Mouse (Mus musculus) stomach, embryonic 14.5 days (tissue): Measurements from ENCODE around the gene Pdzrn3. TPM values are rescaled to one million over a fixed set of nuclear protein-coding genes. Genes with fewer than 3 reads are reported as not detected.
A peak's percentile ranks its signal among the peaks of the same experiment; 100 is the strongest.

Experiments used
- ATAC-seq: fragments of 200-750 bp; cut with Nextera tagmentation; 2 replicates; pipeline ENCODE4 v1.8.0; 2017; ENCODE audit warnings: low read depth, moderate TSS enrichment; ENCODE audit not compliant: insufficient number of reproducible peaks, insufficient read depth, low FRiP score
- H3K27ac ChIP-seq: fragments of 300-500 bp; sonication (generic); 2 replicates; pipeline ENCODE4 v1.5.1; 2014; ENCODE audit warnings: mild to moderate bottlenecking, low read length, moderate library complexity, mixed read lengths
- H3K27me3 ChIP-seq: fragments of 300-500 bp; sonication (generic); 2 replicates; pipeline ENCODE4 v1.6.1; 2014; ENCODE audit warnings: low read length, control low read depth, mixed read lengths; ENCODE audit not compliant: control insufficient read depth, insufficient read depth
- H3K36me3 ChIP-seq: fragments of 300-500 bp; sonication (generic); 2 replicates; pipeline ENCODE4 v1.6.1; 2014; ENCODE audit warnings: mild to moderate bottlenecking, control low read depth, low read length, moderate library complexity, mixed read lengths; ENCODE audit not compliant: control insufficient read depth, insufficient read depth
- H3K4me1 ChIP-seq: fragments of 300-500 bp; sonication (generic); 2 replicates; pipeline ENCODE4 v1.6.1; 2014; ENCODE audit warnings: low read length, control low read depth, mixed read lengths; ENCODE audit not compliant: control insufficient read depth, insufficient read depth
- H3K4me2 ChIP-seq: fragments of 300-500 bp; sonication (generic); replicated peaks from 2 replicates; pipeline ENCODE4 v1.6.1; 2014; ENCODE audit warnings: low read depth, low read length, control low read depth
- H3K4me3 ChIP-seq: fragments of 300-500 bp; sonication (generic); 2 replicates; pipeline ENCODE4 v1.5.1; 2014; ENCODE audit warnings: low read depth, low read length, control low read depth
- H3K9ac ChIP-seq: fragments of 300-500 bp; sonication (generic); replicated peaks from 2 replicates; pipeline ENCODE4 v1.6.1; 2014; ENCODE audit warnings: low read depth, mild to moderate bottlenecking, control low read depth, low read length, moderate library complexity, mixed read lengths
- H3K9me3 ChIP-seq: fragments of 300-500 bp; sonication (generic); 2 replicates; pipeline ENCODE4 v1.6.1; 2016; ENCODE audit warnings: low read depth, low read length, control low read depth; ENCODE audit not compliant: control insufficient read depth
- WGBS: fragments of 180-500 bp; shearing (Covaris S2); extraction: QIAGEN DNeasy Blood & Tissue Kit; methylation state at CpG from one replicate; pipeline ENCODE4 v1.1.7; 2014; 5-methylcytosine and 5-hydroxymethylcytosine counted together
- polyA plus RNA-seq: library from polyadenylated mRNA; unstranded; fragments of >200 nt; fragmentation: Nextera tagmentation; extraction: Ambion mirVana; gene quantifications from 2 replicates; pipeline ENCODE4 v1.2.1, GENCODE M21; 2014

Gene Pdzrn3
- polyA plus RNA-seq, 1 experiment from 2014 or later = 18.3 TPM

- H3K4me2 ChIP-seq = no peak overlapping the region
- no peak for ATAC-seq
- 58% methylated on average over 6 of the region's 6 CpGs for WGBS
Observed at GRCm38 (mm10) chr6:101233680-101234079, 144.0 kb downstream of the Pdzrn3 start.

GRCm38 (mm10) chr6:101227294-101227855, 150.3 kb downstream of the Pdzrn3 start:
- H3K9ac ChIP-seq = no peak overlapping the region
- H3K36me3 ChIP-seq = no peaks in the 10 kb centered on the region
- no peak overlapping the region for H3K4me2 ChIP-seq
- no peaks in the 10 kb centered on the region for H3K27me3 ChIP-seq
- 69% methylated on average over 8 of the region's 8 CpGs for WGBS
- H3K9me3 ChIP-seq = no peaks in the 10 kb centered on the region
- H3K27ac ChIP-seq = no peak overlapping the region
- H3K4me1 ChIP-seq = 0 out of 2 replicates have a peak, but pooled peaks cover 5% of the 10 kb centered on the region
- H3K4me3 ChIP-seq = no peak overlapping the region
- ATAC-seq = no peak

More at GRCm38 (mm10) chr6:101233680-101234079, 144.0 kb downstream of the Pdzrn3 start:
- Histone ChIP-seq H3K9ac (no peak overlapping the region), H3K27ac (no peak overlapping the region), H3K9me3 (no peaks in the 10 kb centered on the region), H3K27me3 (no peaks in the 10 kb centered on the region), H3K4me1 (0 out of 2 replicates have a peak, but pooled peaks cover 8% of the 10 kb centered on the region), H3K36me3 (no peaks in the 10 kb centered on the region), H3K4me3 (no peak overlapping the region)

- Histone ChIP-seq H3K27me3 (no peaks in the 10 kb centered on the region), H3K9ac (no peak overlapping the region), H3K36me3 (no peaks in the 10 kb centered on the region), H3K4me3 (no peak overlapping the region), H3K4me2 (no peak overlapping the region), H3K27ac (no peak overlapping the region), H3K4me1 (peaks cover 8% of the 10 kb centered on the region), H3K9me3 (no peaks in the 10 kb centered on the region)
- WGBS = 62% methylated on average over 3 of the region's 3 CpGs
- no peak for ATAC-seq
Observed at GRCm38 (mm10) chr6:101220307-101220706, 157.4 kb downstream of the Pdzrn3 start.

GRCm38 (mm10) chr6:101219004-101219403, 158.7 kb downstream of the Pdzrn3 start:
- WGBS = 73% methylated on average over 3 of the region's 3 CpGs
- no peak overlapping the region for H3K4me3 ChIP-seq
- H3K36me3 ChIP-seq = no peaks in the 10 kb centered on the region
- no peaks in the 10 kb centered on the region for H3K9me3 ChIP-seq
- no peak overlapping the region for H3K4me2 ChIP-seq
- ATAC-seq = no peak
- no peak overlapping the region for H3K9ac ChIP-seq
- H3K4me1 ChIP-seq = peaks cover 9% of the 10 kb centered on the region
- H3K27ac ChIP-seq = no peak overlapping the region
- no peaks in the 10 kb centered on the region for H3K27me3 ChIP-seq

- H3K36me3 ChIP-seq = no peaks in the 10 kb centered on the region
- H3K4me1 ChIP-seq = peaks cover 9% of the 10 kb centered on the region
- ATAC-seq = no peak
- no peaks in the 10 kb centered on the region for H3K27me3 ChIP-seq
- no peak overlapping the region for H3K4me2 ChIP-seq
- no peak overlapping the region for H3K27ac ChIP-seq
- no peak overlapping the region for H3K4me3 ChIP-seq
- WGBS = 54% methylated on average over 4 of the region's 4 CpGs
- H3K9me3 ChIP-seq = no peaks in the 10 kb centered on the region
- H3K9ac ChIP-seq = no peak overlapping the region
Observed at GRCm38 (mm10) chr6:101218197-101218596, 159.5 kb downstream of the Pdzrn3 start.

GRCm38 (mm10) chr6:101217756-101218155, 159.9 kb downstream of the Pdzrn3 start:
- Histone ChIP-seq H3K9me3 (no peaks in the 10 kb centered on the region), H3K4me1 (peaks cover 9% of the 10 kb centered on the region), H3K4me2 (no peak overlapping the region), H3K9ac (no peak overlapping the region), H3K27me3 (no peaks in the 10 kb centered on the region), H3K4me3 (no peak overlapping the region), H3K27ac (no peak overlapping the region), H3K36me3 (no peaks in the 10 kb centered on the region)
- no peak for ATAC-seq
- WGBS = 27% methylated on average over 6 of the region's 6 CpGs

GRCm38 (mm10) chr6:101215436-101215791, 162.3 kb downstream of the Pdzrn3 start:
- Histone ChIP-seq H3K4me1 (peaks cover 9% of the 10 kb centered on the region), H3K4me2 (peak overlapping the region; percentile 17; the same call in 1 of the 2 replicates), H3K9me3 (no peaks in the 10 kb centered on the region), H3K9ac (no peak overlapping the region), H3K4me3 (no peak overlapping the region), H3K36me3 (no peaks in the 10 kb centered on the region), H3K27ac (peak overlapping the region; percentile 11; the same call in 1 of the 2 replicates), H3K27me3 (no peaks in the 10 kb centered on the region)
- ATAC-seq = peak; percentile 46; the same call in 1 of the 2 replicates
- WGBS = 32% methylated on average over 16 of the region's 16 CpGs

- Histone ChIP-seq H3K4me3 (no peak overlapping the region), H3K9me3 (no peaks in the 10 kb centered on the region), H3K27me3 (no peaks in the 10 kb centered on the region), H3K4me2 (no peak overlapping the region), H3K4me1 (peaks cover 9% of the 10 kb centered on the region), H3K27ac (no peak overlapping the region), H3K9ac (no peak overlapping the region), H3K36me3 (no peaks in the 10 kb centered on the region)
- ATAC-seq = no peak
- WGBS = 74% methylated on average over 8 of the region's 8 CpGs
Observed at GRCm38 (mm10) chr6:101214734-101215435, 162.8 kb downstream of the Pdzrn3 start.
